Mouse (Mus musculus) embryonic fibroblast, embryonic 13.5 days (primary cell): ENCODE data around the gene Gm20683. TPM values are rescaled to one million over a fixed set of nuclear protein-coding genes. Genes with fewer than 3 reads are reported as not detected.

ENCODE experiments used
- H3K27ac ChIP-seq: 2 replicates; pipeline ENCODE4 v1.5.1; 2012; ENCODE audit warnings: low read length, control low read depth, inconsistent platforms; ENCODE audit not compliant: insufficient read depth
- H3K4me1 ChIP-seq: 2 replicates; pipeline ENCODE4 v1.6.1; 2011; ENCODE audit warnings: low read length; ENCODE audit not compliant: control insufficient read depth, insufficient read depth
- H3K4me3 ChIP-seq: 2 replicates; pipeline ENCODE4 v1.5.1; 2011; ENCODE audit warnings: mild to moderate bottlenecking, control low read depth, low read length; ENCODE audit not compliant: insufficient read depth
- CTCF ChIP-seq: IDR thresholded peaks from 2 replicates; pipeline ENCODE4 v1.5.1; 2011; ENCODE audit warnings: mild to moderate bottlenecking, control low read depth, low read length, moderate library complexity, borderline replicate concordance; ENCODE audit not compliant: insufficient read depth
- POLR2A ChIP-seq: IDR thresholded peaks from 2 replicates; pipeline ENCODE4 v1.6.1; 2011; ENCODE audit warnings: low read depth, mild to moderate bottlenecking, control low read depth, low read length, moderate library complexity
- polyA plus RNA-seq: library from polyadenylated mRNA; stranded (reverse); fragments of >200 nt; gene quantifications from 2 replicates; pipeline ENCODE4 v1.2.4, GENCODE M21; 2011; ENCODE audit warnings: low read depth; ENCODE audit not compliant: missing spikeins, insufficient read length

The Gm20683 gene
- polyA plus RNA-seq, 1 experiment: not detected

DNA sequence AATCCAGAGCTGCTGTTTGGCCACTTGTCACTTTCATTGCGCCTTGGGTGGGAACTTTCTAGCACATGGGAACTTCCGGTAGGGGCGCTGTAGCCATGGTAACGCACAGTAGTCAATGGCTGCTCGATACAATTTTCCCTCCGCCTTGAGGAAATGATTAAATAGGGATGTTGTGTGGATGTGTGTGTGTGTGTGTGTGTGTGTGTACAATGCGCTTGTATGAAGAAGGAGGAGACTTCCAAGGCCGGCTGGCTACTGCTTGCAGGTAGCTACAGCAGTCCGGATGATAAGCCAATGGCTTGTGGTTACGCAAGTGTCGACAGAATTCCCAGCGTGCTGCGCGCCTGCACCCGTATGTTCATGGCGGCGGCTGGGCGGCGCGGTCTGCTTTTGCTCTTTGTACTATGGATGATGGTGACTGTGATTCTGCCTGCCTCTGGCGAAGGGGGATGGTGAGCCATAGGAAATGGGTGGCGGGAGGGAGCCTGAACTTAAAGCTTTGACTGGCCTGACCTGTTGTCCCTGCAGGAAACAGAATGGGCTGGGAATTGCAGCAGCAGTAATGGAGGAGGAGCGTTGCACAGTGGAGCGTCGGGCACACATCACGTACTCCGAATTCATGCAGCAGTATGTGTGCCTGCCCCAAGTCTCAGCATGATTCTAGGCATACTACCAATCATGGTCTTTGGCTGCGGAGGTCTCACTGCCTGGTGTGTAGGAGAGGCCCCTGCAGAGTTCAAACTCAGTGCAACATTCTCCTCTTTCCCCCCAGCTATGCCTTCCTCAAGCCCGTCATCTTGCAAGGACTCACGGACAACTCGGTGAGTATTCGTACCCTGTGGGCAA, 12.6 kb downstream of the Gm20683 start, which contains the start of gene Jmjd8:
Gene Jmjd8, plus strand, starts transcription at position 156 of the 846 bp plus-strand sequence.
- TF ChIP-seq POLR2A (peak; percentile 86), CTCF (peak; percentile 10; the same call in 1 of the 2 replicates)
- peak within 1 kb of the TSS; percentile 44 for H3K4me3 ChIP-seq
- H3K4me1 ChIP-seq: peaks cover 7% of the 10 kb centered on the region; the same call in 1 of the 2 replicates
- H3K27ac ChIP-seq: peak within 1 kb of the TSS; percentile 59

DNA sequence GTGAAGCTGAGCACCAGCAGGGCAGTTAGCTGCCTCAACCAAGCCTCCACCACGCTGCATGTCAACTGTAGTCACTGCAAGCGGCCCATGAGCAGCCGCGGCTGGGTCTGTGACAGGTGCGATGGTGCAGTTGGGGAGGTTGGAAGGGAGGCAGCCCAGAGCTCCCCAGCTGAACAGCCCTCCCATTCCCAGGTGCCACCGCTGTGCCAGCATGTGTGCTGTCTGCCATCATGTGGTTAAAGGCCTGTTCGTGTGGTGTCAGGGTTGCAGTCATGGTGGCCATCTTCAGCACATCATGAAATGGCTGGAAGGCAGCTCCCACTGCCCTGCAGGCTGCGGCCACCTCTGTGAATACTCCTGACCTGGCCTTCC, 13.4 kb downstream of the Gm20683 start:
- TF ChIP-seq POLR2A: no peak
- TF ChIP-seq CTCF: no peak
- Histone ChIP-seq H3K4me3 (no peak overlapping the region), H3K27ac (no peak overlapping the region), H3K4me1 (peaks cover 7% of the 10 kb centered on the region; the same call in 1 of the 2 replicates)

DNA sequence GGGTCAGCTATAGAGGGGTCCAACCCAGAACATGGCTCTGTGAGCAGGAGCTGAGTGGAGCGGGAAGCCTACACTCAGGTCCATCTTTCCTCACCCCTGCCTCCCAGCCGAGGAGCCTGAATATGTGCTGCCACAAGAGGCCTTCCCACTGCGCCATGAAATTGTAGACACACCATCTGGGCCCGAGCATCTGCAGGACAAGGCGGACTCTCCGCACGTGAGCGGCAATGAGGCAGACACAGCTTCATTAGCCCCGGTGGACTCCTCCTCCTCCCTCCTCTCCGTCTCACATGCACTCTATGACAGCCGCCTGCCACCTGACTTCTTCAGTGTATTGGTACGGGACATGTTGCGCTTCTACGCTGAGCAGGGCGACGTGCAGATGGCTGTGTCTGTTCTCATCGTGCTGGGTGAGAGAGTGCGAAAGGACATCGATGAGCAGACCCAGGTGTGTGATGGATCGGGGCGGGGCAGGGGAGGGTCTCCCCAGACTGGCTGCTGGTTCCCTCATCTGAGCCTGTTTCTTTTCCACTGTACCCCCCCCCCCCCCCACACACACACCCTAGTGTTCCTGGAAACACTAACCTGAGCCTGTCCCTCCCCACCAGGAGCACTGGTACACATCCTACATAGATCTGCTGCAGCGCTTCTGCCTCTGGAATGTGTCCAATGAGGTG, 13.9 kb downstream of the Gm20683 start:
- Histone ChIP-seq H3K4me3 (no peak overlapping the region), H3K4me1 (peaks cover 7% of the 10 kb centered on the region; the same call in 1 of the 2 replicates), H3K27ac (no peak overlapping the region)
- no peak for TF ChIP-seq POLR2A
- no peak for TF ChIP-seq CTCF

DNA sequence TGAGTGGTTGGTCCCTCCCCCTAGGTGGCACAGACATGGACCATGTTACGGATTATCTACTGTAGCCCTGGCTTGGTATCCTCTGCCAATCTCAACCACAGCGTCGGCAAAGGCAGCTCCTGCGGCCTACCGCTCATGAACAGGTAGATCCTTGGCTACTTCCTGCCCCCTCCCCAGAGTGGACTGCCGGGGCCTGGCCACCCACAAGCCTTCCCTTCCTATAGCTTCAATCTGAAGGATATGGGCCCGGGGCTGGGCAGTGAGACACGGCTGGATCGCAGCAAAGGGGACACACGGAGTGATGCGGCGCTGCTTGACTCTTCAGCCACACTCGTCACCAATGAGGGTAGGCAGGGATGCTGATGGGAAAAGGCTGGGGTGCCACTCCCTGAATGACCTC, 14.6 kb downstream of the Gm20683 start:
- H3K4me3 ChIP-seq: no peak overlapping the region
- TF ChIP-seq CTCF (no peak), POLR2A (no peak)
- no peak overlapping the region for H3K27ac ChIP-seq
- peaks cover 7% of the 10 kb centered on the region; the same call in 1 of the 2 replicates for H3K4me1 ChIP-seq

DNA sequence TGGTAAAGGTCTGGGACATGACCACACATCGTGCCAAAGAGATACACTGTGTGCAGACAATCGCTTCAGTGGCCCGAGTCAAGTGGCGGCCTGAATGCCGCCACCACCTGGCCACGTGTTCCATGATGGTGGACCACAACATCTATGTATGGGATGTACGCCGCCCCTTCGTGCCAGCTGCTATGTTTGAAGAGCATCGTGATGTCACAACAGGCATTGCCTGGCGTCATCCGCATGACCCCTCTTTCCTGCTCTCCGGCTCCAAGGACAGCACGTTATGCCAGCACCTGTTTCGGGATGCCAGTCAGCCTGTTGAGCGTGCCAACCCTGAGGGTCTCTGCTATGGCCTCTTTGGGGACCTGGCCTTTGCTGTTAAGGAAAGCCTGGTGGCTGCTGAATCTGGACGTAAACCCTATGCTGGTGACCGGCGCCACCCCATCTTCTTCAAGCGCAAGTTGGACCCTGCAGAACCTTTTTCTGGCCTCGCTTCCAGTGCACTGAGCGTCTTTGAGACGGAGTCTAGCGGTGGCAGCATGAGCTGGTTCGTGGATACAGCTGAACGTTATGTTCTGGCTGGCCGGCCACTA, 15.5 kb downstream of the Gm20683 start:
- H3K4me1 ChIP-seq: peaks cover 5% of the 10 kb centered on the region; the same call in 1 of the 2 replicates
- TF ChIP-seq CTCF (no peak), POLR2A (no peak)
- no peak overlapping the region for H3K27ac ChIP-seq
- no peak overlapping the region for H3K4me3 ChIP-seq

DNA sequence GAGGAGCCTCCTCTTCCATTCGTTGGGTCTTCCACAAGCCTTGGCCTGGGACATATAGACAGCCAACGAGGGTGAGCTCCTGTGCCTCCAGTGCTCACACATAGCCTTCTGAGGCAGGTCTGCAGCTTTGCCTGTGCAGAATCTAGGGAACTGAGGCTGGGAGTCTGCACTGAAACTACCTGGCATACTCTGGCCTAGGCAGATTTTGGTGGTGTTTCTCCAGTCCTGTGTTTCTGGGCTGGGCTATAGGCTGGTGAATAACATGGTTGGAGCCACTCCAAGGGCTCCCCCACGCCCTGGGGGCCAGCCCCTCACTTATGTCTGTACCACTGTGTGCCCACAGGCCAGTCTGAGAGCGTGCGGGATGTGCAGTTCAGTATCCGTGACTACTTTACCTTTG, 16.3 kb downstream of the Gm20683 start:
- Histone ChIP-seq H3K4me1 (peaks cover 5% of the 10 kb centered on the region; the same call in 1 of the 2 replicates), H3K4me3 (no peak overlapping the region), H3K27ac (no peak overlapping the region)
- no peak for TF ChIP-seq CTCF
- TF ChIP-seq POLR2A: no peak

DNA sequence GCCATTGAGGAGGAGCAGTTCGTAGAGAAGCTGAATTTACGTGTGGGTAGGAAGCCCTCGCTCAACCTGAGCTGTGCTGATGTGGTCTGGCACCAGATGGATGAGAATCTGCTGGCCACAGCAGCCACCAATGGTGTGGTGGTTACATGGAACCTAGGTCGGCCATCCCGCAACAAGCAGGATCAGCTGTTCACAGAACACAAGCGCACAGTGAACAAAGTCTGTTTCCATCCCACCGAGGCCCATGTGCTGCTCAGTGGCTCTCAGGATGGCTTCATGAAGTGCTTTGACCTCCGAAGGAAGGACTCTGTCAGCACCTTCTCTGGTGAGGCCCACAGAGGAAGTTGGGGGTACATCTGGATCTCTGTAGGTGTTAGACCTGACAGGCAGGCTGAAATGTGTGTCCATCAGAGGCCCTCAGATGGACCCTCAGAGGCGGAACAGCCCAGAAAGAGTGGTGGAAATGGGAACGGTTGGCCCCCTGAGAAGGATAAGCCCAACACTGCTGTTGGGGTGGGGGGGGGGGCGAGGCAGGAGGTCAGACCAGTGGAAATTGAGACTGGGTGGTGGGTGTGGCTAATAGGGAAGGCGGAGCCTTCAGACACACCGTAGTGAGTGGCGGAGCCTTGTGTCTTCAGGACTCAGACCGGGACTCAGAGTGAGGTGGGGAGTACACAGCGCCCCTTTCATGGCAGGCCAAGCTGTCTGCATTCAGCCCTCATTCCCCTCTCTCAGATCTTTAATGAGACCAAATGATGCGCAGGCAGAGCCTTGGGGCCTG, 17.0 kb downstream of the Gm20683 start:
- TF ChIP-seq POLR2A (no peak), CTCF (no peak)
- Histone ChIP-seq H3K27ac (no peak overlapping the region), H3K4me3 (peak overlapping the region; percentile 82), H3K4me1 (peaks cover 5% of the 10 kb centered on the region; the same call in 1 of the 2 replicates)

DNA sequence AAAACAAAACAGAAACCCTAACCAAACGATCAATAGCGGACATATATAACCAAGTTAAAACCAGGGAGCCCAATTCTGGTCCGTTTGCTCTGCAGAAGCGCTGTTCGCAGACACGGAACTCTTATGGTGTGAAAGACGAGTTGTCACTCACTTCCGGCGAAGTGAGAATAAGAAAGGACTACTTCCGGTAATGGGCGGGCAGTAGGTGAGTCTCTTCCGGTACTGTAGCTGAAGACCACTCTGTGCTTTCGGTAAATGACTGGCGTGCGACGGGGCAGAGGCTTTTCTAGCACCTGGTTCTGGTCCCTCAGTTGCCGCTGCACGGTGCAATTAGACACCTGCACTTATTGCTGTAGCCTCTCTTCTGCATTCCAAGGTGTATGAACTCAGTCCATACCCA, 18.1 kb downstream of the Gm20683 start, which contains the start of gene Wdr24:
Gene Wdr24, plus strand, starts transcription at position 176 of the 400 bp plus-strand sequence.
- peak within 1 kb of the TSS; percentile 82 for H3K4me3 ChIP-seq
- no peak within 1 kb of the TSS for H3K27ac ChIP-seq
- peaks cover 5% of the 10 kb centered on the region; the same call in 1 of the 2 replicates for H3K4me1 ChIP-seq
- TF ChIP-seq POLR2A: peak; percentile 71
- TF ChIP-seq CTCF: no peak
